Mouse (Mus musculus): ENCODE data around the gene AC124108.1. TPM values are rescaled to one million over a fixed set of nuclear protein-coding genes. Genes with fewer than 3 reads are reported as not detected.

AC124108.1 gene
- polyA plus RNA-seq, 1 experiment: not detected

DNA sequence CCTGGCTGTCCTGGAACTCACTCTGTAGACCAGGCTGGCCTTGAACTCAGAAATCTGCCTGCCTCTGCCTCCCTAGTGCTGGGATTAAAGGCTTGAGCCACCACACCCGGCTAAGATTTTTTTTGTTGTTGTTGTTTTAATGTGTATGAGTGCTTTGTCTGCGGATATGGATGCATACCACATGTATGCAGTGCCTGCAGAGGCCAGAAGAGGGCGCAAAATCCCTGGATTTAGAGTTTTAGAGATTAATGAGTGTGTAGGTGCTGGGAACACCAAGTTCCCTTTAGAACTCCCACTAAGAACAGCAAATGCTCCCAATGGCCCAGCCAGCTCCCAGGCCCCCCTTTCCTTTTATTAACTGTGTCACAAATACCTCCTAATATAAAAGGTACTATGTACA, 25.4 kb upstream of the AC124108.1 start:
- H3K4me3 ChIP-seq (ENCODE audit: insufficient read depth, low read depth, low read length): no peak overlapping the region
- H3K27ac ChIP-seq (ENCODE audit: insufficient read depth, low read depth, low read length): no peak overlapping the region
- WGBS: 70% methylated on average over 3 of the region's 3 CpGs
- no peak for DNase-seq
- H3K4me1 ChIP-seq (ENCODE audit: control insufficient read depth, insufficient read depth, low read length): no peaks in the 10 kb centered on the region
- TF ChIP-seq CTCF (conservative IDR thresholded peaks at IDR 0.05; ENCODE audit: insufficient read depth, insufficient read length, low read depth, low read length) (peak; percentile 56), POLR2A (IDR thresholded peaks at IDR 0.05; ENCODE audit: low read depth, low read length) (no peak)
- no peaks in the 10 kb centered on the region for H3K36me3 ChIP-seq (ENCODE audit: control insufficient read depth, insufficient read depth, low read length)
- no peaks in the 10 kb centered on the region for H3K27me3 ChIP-seq (replicated peaks; ENCODE audit: control insufficient read depth, insufficient read depth, low read length)

GRCm38 (mm10) chr1:132168115-132168767, 23.0 kb upstream of the AC124108.1 start:
- no peak overlapping the region for H3K4me3 ChIP-seq (ENCODE audit: insufficient read depth, low read depth, low read length)
- H3K4me1 ChIP-seq (ENCODE audit: control insufficient read depth, insufficient read depth, low read length): no peaks in the 10 kb centered on the region
- H3K27ac ChIP-seq (ENCODE audit: insufficient read depth, low read depth, low read length): no peak overlapping the region
- H3K27me3 ChIP-seq (replicated peaks; ENCODE audit: control insufficient read depth, insufficient read depth, low read length): no peaks in the 10 kb centered on the region
- 12% methylated on average over 12 of the region's 12 CpGs for WGBS
- H3K36me3 ChIP-seq (ENCODE audit: control insufficient read depth, insufficient read depth, low read length): no peaks in the 10 kb centered on the region
- DNase-seq: no peak
- TF ChIP-seq POLR2A (IDR thresholded peaks at IDR 0.05; ENCODE audit: low read depth, low read length) (no peak), CTCF (conservative IDR thresholded peaks at IDR 0.05; ENCODE audit: insufficient read depth, insufficient read length, low read depth, low read length) (no peak)

DNA sequence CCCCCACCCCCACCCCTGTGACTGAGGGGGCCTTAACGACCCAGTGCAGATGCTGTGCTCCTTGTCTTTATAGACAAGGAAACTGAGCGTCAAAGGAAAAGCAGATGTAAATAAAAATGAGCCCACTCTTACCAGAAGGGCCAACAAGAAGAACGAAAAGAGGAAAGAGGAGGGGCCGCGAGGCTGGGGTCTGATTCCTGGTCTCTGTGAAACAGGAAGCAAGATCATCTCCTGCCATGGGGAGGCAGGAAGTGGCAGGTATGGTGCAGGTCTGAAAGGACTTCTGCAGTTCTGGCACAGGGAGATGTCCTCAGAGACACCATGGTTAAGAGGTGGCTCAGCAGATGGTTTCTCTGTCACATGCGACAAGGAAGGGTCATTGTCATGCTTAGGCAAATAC, 20.6 kb upstream of the AC124108.1 start:
- Histone ChIP-seq H3K4me1 (ENCODE audit: control insufficient read depth, insufficient read depth, low read length) (no peaks in the 10 kb centered on the region), H3K27me3 (replicated peaks; ENCODE audit: control insufficient read depth, insufficient read depth, low read length) (no peaks in the 10 kb centered on the region), H3K36me3 (ENCODE audit: control insufficient read depth, insufficient read depth, low read length) (no peaks in the 10 kb centered on the region), H3K4me3 (ENCODE audit: insufficient read depth, low read depth, low read length) (no peak overlapping the region), H3K27ac (ENCODE audit: insufficient read depth, low read depth, low read length) (no peak overlapping the region)
- no peak for DNase-seq
- no peak for TF ChIP-seq POLR2A (IDR thresholded peaks at IDR 0.05; ENCODE audit: low read depth, low read length)
- TF ChIP-seq CTCF (conservative IDR thresholded peaks at IDR 0.05; ENCODE audit: insufficient read depth, insufficient read length, low read depth, low read length): no peak
- WGBS: 45% methylated on average over 6 of the region's 6 CpGs

- H3K27me3 ChIP-seq (replicated peaks; ENCODE audit: control insufficient read depth, insufficient read depth, low read length): no peaks in the 10 kb centered on the region
- WGBS: 11% methylated on average over 2 of the region's 2 CpGs
Measured at GRCm38 (mm10) chr1:132171619-132172018, 19.6 kb upstream of the AC124108.1 start.

DNA sequence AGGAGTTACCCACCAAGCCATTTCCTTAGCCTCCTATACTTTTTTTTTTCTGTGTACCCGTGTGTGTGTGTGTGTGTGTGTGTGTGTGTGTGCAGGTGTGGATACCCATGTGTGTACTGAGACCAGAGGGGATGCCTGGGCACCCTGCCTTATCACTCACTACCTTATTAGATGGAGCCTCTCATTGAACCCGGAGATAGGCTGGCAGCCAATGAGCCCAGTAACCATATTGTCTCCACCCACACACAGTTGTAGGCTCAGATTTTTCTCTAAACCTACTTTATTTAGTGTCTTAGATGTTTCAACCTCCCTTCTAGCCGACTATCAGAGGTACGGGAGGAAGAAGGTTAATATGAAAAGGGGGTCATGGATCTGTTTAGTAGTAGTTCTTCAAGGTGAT, 5.0 kb upstream of the AC124108.1 start:
- WGBS: 74% methylated on average over 4 of the region's 4 CpGs
- H3K4me1 ChIP-seq (ENCODE audit: control insufficient read depth, insufficient read depth, low read length): no peaks in the 10 kb centered on the region
- no peak for DNase-seq
- H3K36me3 ChIP-seq (ENCODE audit: control insufficient read depth, insufficient read depth, low read length): no peaks in the 10 kb centered on the region
- no peak for TF ChIP-seq POLR2A (IDR thresholded peaks at IDR 0.05; ENCODE audit: low read depth, low read length)
- no peak for TF ChIP-seq CTCF (conservative IDR thresholded peaks at IDR 0.05; ENCODE audit: insufficient read depth, insufficient read length, low read depth, low read length)
- H3K27ac ChIP-seq (ENCODE audit: insufficient read depth, low read depth, low read length): no peak overlapping the region
- peaks cover 2% of the 10 kb centered on the region; the same call in 1 of the 2 replicates for H3K27me3 ChIP-seq (replicated peaks; ENCODE audit: control insufficient read depth, insufficient read depth, low read length)
- no peak overlapping the region for H3K4me3 ChIP-seq (ENCODE audit: insufficient read depth, low read depth, low read length)

More at GRCm38 (mm10) chr1:132171619-132172018, 19.6 kb upstream of the AC124108.1 start:
- H3K4me1 ChIP-seq (ENCODE audit: control insufficient read depth, insufficient read depth, low read length): no peaks in the 10 kb centered on the region
- no peak overlapping the region for H3K27ac ChIP-seq (ENCODE audit: insufficient read depth, low read depth, low read length)
- no peak for TF ChIP-seq POLR2A (IDR thresholded peaks at IDR 0.05; ENCODE audit: low read depth, low read length)
- no peak for TF ChIP-seq CTCF (conservative IDR thresholded peaks at IDR 0.05; ENCODE audit: insufficient read depth, insufficient read length, low read depth, low read length)
- DNase-seq: no peak
- H3K36me3 ChIP-seq (ENCODE audit: control insufficient read depth, insufficient read depth, low read length): no peaks in the 10 kb centered on the region
- no peak overlapping the region for H3K4me3 ChIP-seq (ENCODE audit: insufficient read depth, low read depth, low read length)

DNA sequence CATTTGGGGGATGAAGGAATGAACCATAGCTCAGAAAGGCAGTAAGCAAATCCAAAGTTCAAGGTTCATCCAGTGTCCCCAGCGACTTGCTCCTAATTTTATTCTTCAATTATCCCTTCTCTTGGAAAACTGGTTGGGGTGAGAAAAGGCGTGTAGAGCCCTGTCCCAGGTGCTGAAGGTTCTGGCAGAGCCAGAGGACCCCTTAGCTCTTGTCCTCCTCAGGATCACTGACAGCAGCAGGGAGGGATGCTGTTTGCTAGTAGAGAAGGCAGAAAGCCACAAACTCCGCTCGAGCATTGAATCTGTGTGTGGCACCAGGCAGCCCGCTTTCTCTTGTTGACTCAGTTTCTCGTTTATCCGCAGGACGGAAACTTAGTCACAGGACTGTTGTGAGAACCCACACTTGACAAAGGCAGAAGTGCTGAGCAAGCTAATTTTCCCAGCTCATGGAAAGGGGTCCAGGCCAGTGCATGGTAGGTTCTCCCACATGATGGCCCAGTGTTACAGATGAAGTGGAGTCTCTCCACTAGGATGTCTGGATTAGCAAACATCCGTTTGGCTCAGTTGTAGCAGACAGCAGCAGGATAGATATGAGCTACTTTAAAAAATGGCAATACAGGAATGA, 2.7 kb upstream of the AC124108.1 start:
- TF ChIP-seq POLR2A (IDR thresholded peaks at IDR 0.05; ENCODE audit: low read depth, low read length) (no peak), CTCF (conservative IDR thresholded peaks at IDR 0.05; ENCODE audit: insufficient read depth, insufficient read length, low read depth, low read length) (no peak)
- H3K4me3 ChIP-seq (ENCODE audit: insufficient read depth, low read depth, low read length): no peak overlapping the region
- H3K36me3 ChIP-seq (ENCODE audit: control insufficient read depth, insufficient read depth, low read length): no peaks in the 10 kb centered on the region
- peaks cover 2% of the 10 kb centered on the region; the same call in 1 of the 2 replicates for H3K27me3 ChIP-seq (replicated peaks; ENCODE audit: control insufficient read depth, insufficient read depth, low read length)
- H3K27ac ChIP-seq (ENCODE audit: insufficient read depth, low read depth, low read length): no peak overlapping the region
- no peaks in the 10 kb centered on the region for H3K4me1 ChIP-seq (ENCODE audit: control insufficient read depth, insufficient read depth, low read length)
- DNase-seq: no peak
- 45% methylated on average over 9 of the region's 9 CpGs for WGBS

DNA sequence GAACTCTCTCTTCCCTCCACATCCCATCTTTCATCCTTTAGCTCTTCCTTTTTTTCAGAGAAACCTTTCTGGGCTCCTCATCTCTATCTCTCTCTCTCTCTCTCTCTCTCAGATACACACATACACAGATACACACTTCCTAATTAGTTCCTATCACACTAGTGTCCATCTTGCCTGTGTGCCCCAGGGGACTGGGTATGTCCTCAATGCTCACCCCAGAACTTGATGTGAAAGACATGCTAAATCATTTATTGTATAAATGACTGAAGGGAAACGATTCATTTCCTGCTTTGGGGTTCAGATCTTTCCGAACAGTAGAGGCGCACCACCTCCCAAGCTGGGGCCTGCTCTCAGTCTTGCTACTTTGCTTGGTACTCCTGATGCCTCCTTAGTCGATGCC, 2.0 kb upstream of the AC124108.1 start:
- peaks cover 2% of the 10 kb centered on the region; the same call in 1 of the 2 replicates for H3K27me3 ChIP-seq (replicated peaks; ENCODE audit: control insufficient read depth, insufficient read depth, low read length)
- H3K36me3 ChIP-seq (ENCODE audit: control insufficient read depth, insufficient read depth, low read length): no peaks in the 10 kb centered on the region

More for the DNA sequence above, 2.0 kb upstream of the AC124108.1 start:
- TF ChIP-seq CTCF (conservative IDR thresholded peaks at IDR 0.05; ENCODE audit: insufficient read depth, insufficient read length, low read depth, low read length) (no peak), POLR2A (IDR thresholded peaks at IDR 0.05; ENCODE audit: low read depth, low read length) (no peak)
- no peak for DNase-seq
- Histone ChIP-seq H3K27ac (ENCODE audit: insufficient read depth, low read depth, low read length) (no peak overlapping the region), H3K4me3 (ENCODE audit: insufficient read depth, low read depth, low read length) (no peak overlapping the region), H3K4me1 (ENCODE audit: control insufficient read depth, insufficient read depth, low read length) (no peaks in the 10 kb centered on the region)
- 55% methylated on average over 4 of the region's 4 CpGs for whole genome bisulfite sequencing

Data from kidney, adult 2 months (tissue).